Mouse (Mus musculus) limb, embryonic 12.5 days (tissue): ENCODE results near the gene Limch1. TPM values are rescaled to one million over a fixed set of nuclear protein-coding genes. Genes with fewer than 3 reads are reported as not detected.

ENCODE experiments used
- ATAC-seq: fragments of 200-750 bp; cut with Nextera tagmentation; 2 replicates; pipeline ENCODE4 v1.8.0; 2017; ENCODE audit warnings: low read depth, moderate TSS enrichment; ENCODE audit not compliant: insufficient number of reproducible peaks, insufficient read depth, low FRiP score, low TSS enrichment
- H3K27ac ChIP-seq: fragments of 300-500 bp; sonication (generic); 2 replicates; pipeline ENCODE4 v1.5.1; 2016; ENCODE audit warnings: mild to moderate bottlenecking, moderate library complexity
- H3K27me3 ChIP-seq: fragments of 300-500 bp; sonication (generic); 2 replicates; pipeline ENCODE4 v1.6.1; 2016; ENCODE audit warnings: mild to moderate bottlenecking, moderate library complexity
- H3K36me3 ChIP-seq: fragments of 300-500 bp; sonication (generic); 2 replicates; pipeline ENCODE4 v1.6.1; 2016; ENCODE audit warnings: mild to moderate bottlenecking, moderate library complexity
- H3K4me1 ChIP-seq: fragments of 300-500 bp; sonication (generic); replicated peaks from 2 replicates; pipeline ENCODE4 v1.6.1; 2016
- H3K4me2 ChIP-seq: fragments of 300-500 bp; sonication (generic); 2 replicates; pipeline ENCODE4 v1.6.1; 2016; ENCODE audit warnings: mild to moderate bottlenecking, moderate library complexity
- H3K4me3 ChIP-seq: fragments of 300-500 bp; sonication (generic); replicated peaks from 2 replicates; pipeline ENCODE4 v1.5.1; 2016; ENCODE audit warnings: mild to moderate bottlenecking
- H3K9ac ChIP-seq: fragments of 300-500 bp; sonication (generic); replicated peaks from 2 replicates; pipeline ENCODE4 v1.6.1; 2016; ENCODE audit warnings: mild to moderate bottlenecking, moderate library complexity
- H3K9me3 ChIP-seq: fragments of 300-500 bp; sonication (generic); 2 replicates; pipeline ENCODE4 v1.6.1; 2016; ENCODE audit warnings: mild to moderate bottlenecking, moderate library complexity
- WGBS: fragments of 180-500 bp; shearing (Covaris S2); methylation state at CpG from one replicate; pipeline ENCODE4 v1.1.7; 2016; 5-methylcytosine and 5-hydroxymethylcytosine counted together
- polyA plus RNA-seq: library from polyadenylated mRNA; unstranded; fragments of >200 nt; fragmentation: Nextera tagmentation; extraction: Ambion mirVana; gene quantifications from 2 replicates; pipeline ENCODE4 v1.2.1, GENCODE M21; 2016

Gene Limch1
- polyA plus RNA-seq, 1 experiment from 2014 or later, result 58.1 TPM

- no peak for ATAC-seq
- Histone ChIP-seq H3K4me3 (no peak overlapping the region), H3K4me1 (peaks cover 24% of the 10 kb centered on the region), H3K4me2 (no peak overlapping the region), H3K9me3 (no peaks in the 10 kb centered on the region), H3K36me3 (no peaks in the 10 kb centered on the region), H3K27ac (no peak overlapping the region), H3K27me3 (no peaks in the 10 kb centered on the region), H3K9ac (no peak overlapping the region)
- 76% methylated on average over 7 of the region's 7 CpGs for WGBS
Observed at GRCm38 (mm10) chr5:66718880-66719279, 26.7 kb upstream of the Limch1 start.

GRCm38 (mm10) chr5:66720921-66721320, 24.7 kb upstream of the Limch1 start:
- Histone ChIP-seq H3K4me1 (peaks cover 24% of the 10 kb centered on the region), H3K9ac (no peak overlapping the region), H3K4me2 (no peak overlapping the region), H3K9me3 (no peaks in the 10 kb centered on the region), H3K36me3 (no peaks in the 10 kb centered on the region), H3K27me3 (no peaks in the 10 kb centered on the region), H3K4me3 (no peak overlapping the region), H3K27ac (no peak overlapping the region)
- ATAC-seq, result no peak
- 21% methylated on average over 5 of the region's 5 CpGs for WGBS

DNA sequence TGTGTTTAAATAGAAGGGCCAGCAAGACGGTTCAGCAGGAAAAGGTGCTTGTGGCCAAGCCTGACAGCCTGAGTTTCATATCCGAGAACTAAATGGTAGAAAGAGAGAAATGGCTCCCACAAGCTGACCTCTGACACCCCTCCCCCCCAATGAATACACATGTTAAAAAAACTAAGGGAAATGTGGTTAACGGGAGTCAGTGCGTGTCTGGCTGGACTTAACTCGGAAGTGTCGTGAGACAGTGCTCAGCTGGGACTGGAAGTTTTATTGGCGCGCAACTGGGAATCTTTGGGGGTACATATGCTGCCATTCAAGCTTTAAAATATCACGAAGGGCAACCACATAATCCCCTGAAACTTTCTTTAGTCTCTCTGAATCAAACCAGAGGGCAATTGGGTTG, 23.0 kb upstream of the Limch1 start:
- H3K36me3 ChIP-seq, result no peaks in the 10 kb centered on the region
- no peak overlapping the region for H3K27ac ChIP-seq
- no peaks in the 10 kb centered on the region for H3K9me3 ChIP-seq
- no peak for ATAC-seq
- no peak overlapping the region for H3K9ac ChIP-seq
- H3K4me2 ChIP-seq, result no peak overlapping the region
- H3K4me3 ChIP-seq, result no peak overlapping the region
- no peaks in the 10 kb centered on the region for H3K27me3 ChIP-seq
- WGBS, result 61% methylated on average over 9 of the region's 9 CpGs
- peaks cover 24% of the 10 kb centered on the region for H3K4me1 ChIP-seq

DNA sequence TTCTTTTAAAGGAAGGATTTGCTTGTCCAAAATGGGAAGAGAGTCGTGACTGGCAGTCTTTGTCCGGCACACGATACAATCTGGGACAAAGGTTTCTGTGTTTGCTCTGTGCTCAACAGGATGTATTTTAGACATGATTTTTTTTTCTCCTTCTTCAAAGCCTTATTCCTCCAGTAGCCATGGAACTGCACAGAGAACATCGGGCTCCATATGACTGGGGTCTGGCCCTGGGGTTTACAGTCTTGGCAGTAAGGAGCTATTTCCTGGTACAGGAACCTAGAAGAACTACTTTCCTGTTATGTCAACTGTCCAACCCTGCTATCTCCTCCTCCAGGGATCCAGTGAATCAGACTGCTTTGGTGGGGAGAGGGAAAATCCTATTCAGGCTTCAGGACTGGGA, 22.6 kb upstream of the Limch1 start:
- Histone ChIP-seq H3K27ac (no peak overlapping the region; the same call in 1 of the 2 replicates), H3K4me1 (peaks cover 20% of the 10 kb centered on the region)

DNA sequence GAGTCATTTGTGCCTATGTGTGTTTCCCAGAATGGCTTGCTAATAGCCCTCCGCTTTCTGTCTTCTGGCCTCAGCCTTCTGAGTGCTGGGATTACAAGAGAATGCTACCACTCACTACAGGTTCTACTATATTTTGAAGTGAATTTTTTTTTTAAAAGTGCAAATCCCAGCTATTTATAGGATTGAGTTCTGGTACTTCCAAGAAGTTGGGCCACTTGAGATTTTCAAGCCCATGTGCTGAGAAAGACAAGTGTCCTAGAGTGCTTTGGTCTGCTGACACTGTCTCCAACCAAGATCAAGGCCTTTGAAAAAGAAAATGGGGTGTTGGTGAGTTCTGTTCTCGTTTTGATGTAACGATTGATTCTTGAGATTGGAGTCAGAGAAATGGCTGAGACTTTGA, 22.0 kb upstream of the Limch1 start:
- Histone ChIP-seq H3K27ac (no peak overlapping the region; the same call in 1 of the 2 replicates), H3K9ac (no peak overlapping the region), H3K4me1 (peaks cover 15% of the 10 kb centered on the region), H3K4me3 (no peak overlapping the region), H3K27me3 (no peaks in the 10 kb centered on the region), H3K36me3 (no peaks in the 10 kb centered on the region), H3K9me3 (no peaks in the 10 kb centered on the region), H3K4me2 (no peak overlapping the region)
- WGBS, result 82% methylated on average over 3 of the region's 3 CpGs
- ATAC-seq, result no peak

More for the DNA sequence above, 22.6 kb upstream of the Limch1 start:
- no peaks in the 10 kb centered on the region for H3K27me3 ChIP-seq
- H3K9me3 ChIP-seq, result no peaks in the 10 kb centered on the region
- ATAC-seq, result no peak
- no peak overlapping the region for H3K9ac ChIP-seq
- WGBS, result 78% methylated on average over 4 of the region's 4 CpGs
- H3K4me2 ChIP-seq, result no peak overlapping the region
- no peaks in the 10 kb centered on the region for H3K36me3 ChIP-seq
- no peak overlapping the region for H3K4me3 ChIP-seq

DNA sequence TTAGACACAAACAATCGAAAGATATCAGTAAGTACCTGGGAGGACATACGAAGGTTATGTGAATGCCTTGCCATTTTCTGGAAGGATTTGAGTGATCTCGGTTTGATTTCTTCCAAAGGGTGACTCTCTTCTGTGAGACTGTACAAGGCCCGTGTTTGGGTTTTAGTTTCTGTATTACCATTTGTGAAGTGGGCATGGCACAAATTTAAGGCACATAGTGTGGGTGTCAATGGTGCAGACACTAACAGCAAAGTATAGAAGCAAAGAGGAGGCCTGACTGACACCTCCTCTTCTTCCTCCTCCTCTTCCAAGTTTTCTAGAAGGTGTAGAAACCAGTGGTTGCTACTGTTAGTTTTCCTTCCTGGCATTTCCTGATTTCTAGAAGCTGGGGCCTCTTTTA, 16.3 kb upstream of the Limch1 start:
- H3K4me2 ChIP-seq, result no peak overlapping the region
- H3K27me3 ChIP-seq, result no peaks in the 10 kb centered on the region
- 94% methylated on average over 4 of the region's 4 CpGs for WGBS
- no peaks in the 10 kb centered on the region for H3K36me3 ChIP-seq
- no peak overlapping the region for H3K4me3 ChIP-seq
- no peak overlapping the region for H3K27ac ChIP-seq
- H3K9me3 ChIP-seq, result no peaks in the 10 kb centered on the region
- H3K9ac ChIP-seq, result no peak overlapping the region
- peaks cover 4% of the 10 kb centered on the region; the same call in 1 of the 2 replicates for H3K4me1 ChIP-seq
- no peak for ATAC-seq

- WGBS, result 48% methylated on average over 11 of the region's 11 CpGs
Observed at GRCm38 (mm10) chr5:66730621-66731301, 14.9 kb upstream of the Limch1 start.

DNA sequence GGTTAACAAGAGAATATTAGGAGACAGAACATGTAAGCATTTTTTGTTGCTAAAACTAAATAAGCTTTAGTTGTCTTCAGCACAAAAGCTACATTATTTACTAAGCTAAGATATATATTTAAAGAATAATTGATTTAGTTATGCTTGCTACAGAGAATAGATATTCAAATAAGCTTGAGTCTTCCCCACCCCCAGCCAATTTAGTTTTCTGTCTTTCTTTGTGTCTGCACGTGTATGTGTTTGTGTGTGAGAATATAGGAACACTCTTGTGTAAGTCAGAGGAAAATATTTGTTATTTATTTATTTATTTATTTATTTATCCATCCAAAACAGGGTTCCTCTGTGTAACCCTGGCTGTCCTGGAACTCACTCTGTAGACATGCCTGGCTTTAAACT, 14.3 kb upstream of the Limch1 start:
- 83% methylated on average over 1 of the region's 1 CpGs for WGBS
- H3K4me2 ChIP-seq, result no peak overlapping the region
- no peak for ATAC-seq
- H3K27ac ChIP-seq, result no peak overlapping the region
- H3K4me3 ChIP-seq, result no peak overlapping the region
- peaks cover 4% of the 10 kb centered on the region; the same call in 1 of the 2 replicates for H3K4me1 ChIP-seq
- no peaks in the 10 kb centered on the region for H3K36me3 ChIP-seq
- no peak overlapping the region for H3K9ac ChIP-seq
- no peaks in the 10 kb centered on the region for H3K9me3 ChIP-seq
- H3K27me3 ChIP-seq, result no peaks in the 10 kb centered on the region

More at GRCm38 (mm10) chr5:66730621-66731301, 14.9 kb upstream of the Limch1 start:
- Histone ChIP-seq H3K4me1 (peaks cover 4% of the 10 kb centered on the region; the same call in 1 of the 2 replicates), H3K4me3 (no peak overlapping the region), H3K27me3 (no peaks in the 10 kb centered on the region), H3K36me3 (no peaks in the 10 kb centered on the region), H3K27ac (no peak overlapping the region), H3K4me2 (no peak overlapping the region), H3K9ac (no peak overlapping the region), H3K9me3 (no peaks in the 10 kb centered on the region)
- peak; percentile 42; the same call in 1 of the 2 replicates for ATAC-seq

GRCm38 (mm10) chr5:66733556-66733955, 12.1 kb upstream of the Limch1 start:
- Histone ChIP-seq H3K9ac (no peak overlapping the region), H3K4me3 (no peak overlapping the region), H3K9me3 (no peaks in the 10 kb centered on the region), H3K27ac (no peak overlapping the region), H3K36me3 (no peaks in the 10 kb centered on the region), H3K4me2 (no peak overlapping the region), H3K27me3 (no peaks in the 10 kb centered on the region), H3K4me1 (peaks cover 4% of the 10 kb centered on the region; the same call in 1 of the 2 replicates)
- 100% methylated on average over 1 of the region's 1 CpGs for WGBS
- ATAC-seq, result no peak

- H3K9ac ChIP-seq, result no peak overlapping the region
- 93% methylated on average over 3 of the region's 3 CpGs for WGBS
- no peak for ATAC-seq
- no peaks in the 10 kb centered on the region for H3K4me1 ChIP-seq
- no peaks in the 10 kb centered on the region for H3K36me3 ChIP-seq
- H3K27ac ChIP-seq, result no peak overlapping the region
- H3K4me2 ChIP-seq, result no peak overlapping the region
- H3K27me3 ChIP-seq, result peaks cover 11% of the 10 kb centered on the region; the same call in 1 of the 2 replicates
- no peak overlapping the region for H3K4me3 ChIP-seq
- H3K9me3 ChIP-seq, result no peaks in the 10 kb centered on the region
Observed at GRCm38 (mm10) chr5:66739376-66739775, 6.3 kb upstream of the Limch1 start.

- H3K4me2 ChIP-seq, result peak overlapping the region; percentile 97
- H3K36me3 ChIP-seq, result no peaks in the 10 kb centered on the region
- H3K4me1 ChIP-seq, result peaks cover 31% of the 10 kb centered on the region
- under 1% methylated on average over 42 of the region's 42 CpGs for WGBS
- peaks cover 36% of the 10 kb centered on the region for H3K27me3 ChIP-seq
- peak overlapping the region; percentile 66 for H3K4me3 ChIP-seq
- ATAC-seq, result peak; percentile 64
- peak overlapping the region; percentile 35; the same call in 1 of the 2 replicates for H3K27ac ChIP-seq
- no peaks in the 10 kb centered on the region for H3K9me3 ChIP-seq
- peak overlapping the region; percentile 69 for H3K9ac ChIP-seq
Observed at GRCm38 (mm10) chr5:66745996-66746681, 512 bp downstream of the Limch1 start.
